Mouse (Mus musculus) brain, embryonic 18.5 days (tissue): ENCODE measurements around the gene Ccdc124.

Experiments
- DNase-seq: peaks from one replicate; pipeline ENCODE4 v3.0.0-alpha.2; 2012; ENCODE audit warnings: low read depth, low spot score

Gene Ccdc124

GRCm38 (mm10) chr8:70873364-70873985, at the start of gene Ccdc124:
TSS of gene Ccdc124 (minus strand) at chr8:70873935.
- peak; percentile 86 for DNase-seq

- DNase-seq: no peak
These were observed 46.6 kb upstream of the Ccdc124 start for GRCm38 (mm10) chr8:70920049-70920922.

DNA sequence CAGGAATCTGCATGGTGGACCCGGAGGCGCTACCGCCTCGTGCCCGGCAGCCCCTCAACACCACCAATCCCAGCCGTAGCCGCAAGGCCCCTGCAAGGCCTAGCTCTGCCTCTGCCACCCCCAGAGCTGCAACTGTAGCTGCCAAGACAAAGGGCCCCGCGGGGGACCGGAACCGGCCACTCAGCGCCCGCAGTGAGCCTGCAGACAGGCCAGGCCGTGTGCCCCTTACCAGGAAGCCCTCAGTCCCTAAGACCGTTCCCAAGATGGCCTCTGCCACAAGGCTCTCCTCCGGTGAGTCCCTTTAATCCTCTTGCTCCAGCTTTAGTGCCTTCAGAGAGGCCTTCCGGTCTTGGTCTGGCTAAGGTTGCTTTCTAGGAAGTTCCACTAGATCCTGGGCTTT, 41.0 kb upstream of the Ccdc124 start:
- DNase-seq: no peak

DNA sequence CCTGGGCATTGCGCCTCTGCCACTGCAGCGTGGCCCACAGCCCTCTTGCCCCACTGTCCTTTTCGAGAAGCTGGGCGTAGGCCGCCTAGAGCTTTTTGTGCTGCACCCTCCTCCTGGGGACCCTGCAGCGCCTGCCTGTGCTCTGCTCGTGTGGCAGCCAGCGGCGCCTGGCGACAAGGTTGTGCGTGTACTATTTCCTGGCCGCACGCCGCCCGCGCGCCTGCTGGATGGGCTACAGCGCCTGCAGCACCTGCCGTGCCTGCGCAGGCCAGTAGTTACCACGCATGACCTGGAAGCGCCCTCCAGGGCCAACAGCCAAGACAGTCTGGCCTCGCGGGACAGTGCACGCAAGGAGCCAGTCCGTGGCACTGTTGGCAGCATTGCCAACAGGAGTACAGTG, 39.8 kb upstream of the Ccdc124 start:
- DNase-seq: no peak

DNA sequence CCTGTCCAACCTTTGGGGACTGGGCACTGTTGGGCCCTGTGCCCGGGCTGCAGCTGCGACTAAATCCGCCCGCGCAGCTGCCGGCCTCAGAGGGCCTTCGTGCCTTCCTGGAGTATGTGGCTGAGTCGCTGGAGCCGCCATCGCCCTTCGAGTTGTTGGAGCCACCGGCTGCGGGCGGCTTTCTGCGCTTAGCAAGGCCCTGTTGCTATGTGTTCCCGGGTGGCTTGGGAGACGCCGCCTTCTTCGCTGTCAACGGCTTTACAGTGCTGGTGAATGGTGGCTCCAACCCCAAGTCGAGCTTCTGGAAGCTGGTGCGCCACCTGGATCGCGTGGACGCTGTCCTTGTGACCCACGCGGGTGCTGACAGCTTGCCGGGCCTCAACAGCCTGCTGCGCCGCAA, 39.2 kb upstream of the Ccdc124 start:
- no peak for DNase-seq

GRCm38 (mm10) chr8:70911596-70911995, 37.9 kb upstream of the Ccdc124 start:
- no peak for DNase-seq

DNA sequence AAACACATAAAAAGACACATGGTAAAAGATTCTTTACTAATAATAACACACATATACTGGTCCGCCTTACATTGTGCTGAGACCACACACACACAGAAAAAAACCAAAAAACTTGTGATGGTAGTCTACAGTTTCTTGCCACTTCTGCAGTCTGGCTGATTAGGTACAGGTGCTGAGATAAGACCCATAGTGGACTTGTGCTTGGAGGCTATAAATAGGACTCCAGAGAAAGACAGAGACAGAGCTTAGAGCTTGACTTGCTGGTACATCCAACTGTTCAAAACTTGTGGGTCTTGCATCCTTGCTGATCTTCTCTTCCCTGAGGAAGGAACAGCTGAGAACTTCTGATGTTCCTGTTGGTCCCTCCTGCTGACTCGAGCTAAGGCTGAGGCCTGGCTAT, 33.8 kb upstream of the Ccdc124 start:
- no peak for DNase-seq

DNA sequence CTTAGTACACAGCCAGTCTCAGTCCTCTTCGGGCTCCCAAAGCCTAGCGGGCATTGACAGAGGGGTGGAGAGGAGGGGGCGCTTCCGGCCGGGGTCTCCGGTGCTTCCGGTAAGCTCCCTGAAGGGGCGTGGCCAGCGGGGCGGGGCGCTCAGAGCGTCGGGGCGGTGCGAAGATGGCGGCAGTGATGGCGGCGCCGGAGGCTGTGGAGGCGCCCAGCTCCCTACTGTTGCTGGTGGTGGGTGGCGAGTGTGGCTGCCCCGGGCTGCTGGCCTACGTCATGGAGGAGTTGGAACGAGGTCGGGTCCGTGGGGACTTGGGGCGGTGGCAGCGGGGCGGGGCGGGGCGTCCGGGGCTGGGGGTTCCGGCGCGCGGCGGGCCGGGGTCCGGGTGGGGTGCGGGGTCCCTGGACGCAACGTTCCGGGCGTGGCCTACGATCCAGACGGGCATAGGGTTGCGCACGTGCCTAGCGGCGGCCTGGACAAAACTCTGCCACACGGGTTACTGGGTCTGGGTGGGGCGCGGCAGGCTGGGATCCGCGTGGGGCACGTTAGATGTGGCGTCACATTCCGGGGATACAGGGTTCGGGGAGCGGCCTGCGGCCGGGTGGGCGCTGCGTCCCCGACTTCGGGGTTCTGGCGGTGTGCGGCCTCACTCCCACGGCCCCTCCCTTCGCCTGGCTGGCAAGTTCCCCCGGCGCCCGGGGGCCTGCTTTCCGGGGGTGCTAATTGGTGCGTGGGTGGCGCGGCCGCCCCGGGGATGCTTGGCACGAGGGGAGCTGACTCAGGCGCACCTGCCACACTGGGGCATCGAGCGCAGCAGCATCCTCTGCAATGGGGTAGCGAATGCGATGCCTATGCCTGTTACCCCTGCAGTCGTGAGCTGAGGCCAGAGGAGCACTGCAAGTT, 32.3 kb upstream of the Ccdc124 start, which contains the start of gene Map1s:
Gene Map1s (plus strand): TSS at position 102 of the 906 bp plus-strand sequence.
- peak; percentile 80 for DNase-seq

GRCm38 (mm10) chr8:70905463-70905830, 31.7 kb upstream of the Ccdc124 start:
- no peak for DNase-seq

GRCm38 (mm10) chr8:70904532-70904931, 30.8 kb upstream of the Ccdc124 start:
- DNase-seq: no peak

GRCm38 (mm10) chr8:70903582-70903981, 29.8 kb upstream of the Ccdc124 start:
- no peak for DNase-seq

DNA sequence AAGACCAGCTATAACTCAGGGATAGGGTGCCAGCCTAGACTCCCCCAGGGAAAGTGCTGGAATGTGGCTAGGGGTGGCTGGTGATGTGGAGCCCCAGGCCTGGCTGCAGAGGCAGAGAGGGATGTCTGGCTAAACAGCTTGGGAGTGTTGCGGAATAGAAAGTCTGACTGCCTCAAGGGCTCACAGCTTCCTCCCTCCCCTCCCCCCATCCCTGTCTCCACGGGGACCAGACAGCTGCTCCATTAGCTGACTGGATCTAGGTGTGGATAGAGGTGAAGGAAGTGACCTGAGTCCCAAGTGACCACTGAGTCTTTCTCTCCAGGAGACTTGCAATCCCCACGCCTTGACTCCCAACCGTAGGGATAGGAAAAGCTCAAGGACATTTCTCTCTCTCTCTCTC, 29.4 kb upstream of the Ccdc124 start:
- no peak for DNase-seq

DNA sequence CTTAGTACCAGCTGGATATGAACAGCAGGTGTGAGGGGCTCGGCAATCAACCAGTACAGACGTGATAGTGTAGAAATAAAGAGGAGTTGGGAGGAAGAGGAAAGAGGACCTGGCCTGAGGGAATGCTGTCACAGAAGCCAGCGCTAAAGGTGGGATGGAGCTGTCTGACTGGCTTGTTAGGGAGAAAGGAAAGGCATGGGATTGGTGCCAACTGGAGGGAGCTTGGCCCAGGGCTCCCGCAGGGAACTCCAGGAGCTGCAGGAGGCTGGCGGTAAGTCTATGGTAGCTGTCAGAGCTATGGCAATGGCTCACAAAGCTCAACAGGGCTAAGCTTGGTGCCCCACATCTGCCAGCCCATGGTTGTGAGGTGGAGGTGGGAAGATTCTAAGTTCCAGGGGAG, 28.5 kb upstream of the Ccdc124 start:
- no peak for DNase-seq

- no peak for DNase-seq
These were observed 27.2 kb upstream of the Ccdc124 start for GRCm38 (mm10) chr8:70900872-70901387.

- DNase-seq: no peak
These were observed 25.5 kb upstream of the Ccdc124 start for GRCm38 (mm10) chr8:70899226-70899625.

DNA sequence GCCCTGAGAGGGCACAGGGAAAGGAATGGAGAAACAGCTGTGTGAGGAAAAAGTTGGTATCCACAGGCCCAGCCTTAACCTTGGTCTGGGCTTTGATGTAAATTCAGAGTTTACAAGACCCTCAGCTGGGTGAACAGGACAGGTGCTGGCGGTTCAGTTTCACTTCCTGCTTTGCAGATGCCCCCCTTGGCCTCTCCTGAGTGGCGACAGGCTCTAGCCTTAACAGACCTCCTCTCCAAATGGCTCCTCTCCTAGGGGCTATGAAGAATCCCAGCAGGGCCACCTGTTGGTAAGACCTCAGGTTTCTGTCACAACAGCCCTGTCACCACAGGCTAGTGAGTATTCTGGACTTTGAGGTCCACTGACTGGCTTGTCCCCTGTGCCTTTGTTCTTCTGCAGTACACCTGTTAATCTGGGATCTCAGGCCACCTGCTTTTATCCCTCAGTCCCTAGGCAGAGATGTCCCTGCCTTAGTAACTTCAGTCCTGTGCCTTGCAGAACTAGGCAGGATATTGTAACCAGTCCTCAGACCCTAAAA, 25.0 kb upstream of the Ccdc124 start:
- DNase-seq: no peak

- peak; percentile 54 for DNase-seq
These were observed 24.1 kb upstream of the Ccdc124 start for GRCm38 (mm10) chr8:70897681-70898413.

DNA sequence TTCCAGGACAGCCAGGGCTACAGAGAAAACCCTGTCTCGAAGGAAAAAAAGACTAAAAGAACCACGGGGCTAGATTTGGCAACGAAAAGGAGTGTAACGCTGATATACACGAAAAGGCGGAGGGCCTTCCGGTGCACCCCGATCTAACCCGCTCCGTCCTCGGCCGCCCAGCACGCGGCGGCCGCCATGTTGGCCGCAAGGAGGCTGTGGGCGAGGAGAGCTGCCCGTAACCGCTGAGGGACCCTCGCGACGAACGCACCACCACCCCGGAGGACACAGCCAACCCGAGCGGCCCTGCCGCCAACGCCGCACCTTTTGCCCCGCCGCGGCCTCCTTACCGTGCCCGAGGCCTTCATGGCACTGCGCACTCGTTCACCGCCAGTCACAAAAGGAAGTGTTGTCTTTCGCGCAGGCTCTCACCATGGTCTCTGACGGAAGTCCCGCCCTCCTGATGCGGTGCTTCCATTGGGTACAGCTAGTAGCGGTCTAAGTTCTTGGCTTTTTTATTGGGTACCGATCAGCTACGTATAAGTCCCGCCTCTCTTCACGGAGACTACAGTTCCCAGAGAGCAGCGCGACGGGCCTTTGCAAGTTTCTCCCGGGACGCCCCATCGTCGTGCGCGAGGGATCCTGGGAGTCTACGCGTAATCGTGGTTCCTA, 23.4 kb upstream of the Ccdc124 start, which contains the start of gene Rpl18a:
Gene Rpl18a (minus strand): TSS at position 392 of the 660 bp plus-strand sequence.
- DNase-seq: peak; percentile 99

GRCm38 (mm10) chr8:70896316-70897020, 22.7 kb upstream of the Ccdc124 start:
- no peak for DNase-seq
